Mouse (Mus musculus) midbrain, embryonic 13.5 days (tissue): ENCODE measurements around the gene Fam102a. TPM values are rescaled to one million over a fixed set of nuclear protein-coding genes. Genes with fewer than 3 reads are reported as not detected.
A peak's percentile ranks its signal among the peaks of the same experiment; 100 is the strongest.

Experiments
- ATAC-seq: fragments of 200-750 bp; cut with Nextera tagmentation; 2 replicates; pipeline ENCODE4 v1.8.0; 2017; ENCODE audit warnings: mild to moderate bottlenecking, moderate TSS enrichment, moderate library complexity
- H3K27ac ChIP-seq: fragments of 300-500 bp; sonication (generic); 2 replicates; pipeline ENCODE4 v1.5.1; 2015; ENCODE audit warnings: inconsistent platforms, mild to moderate bottlenecking, moderate library complexity
- H3K27me3 ChIP-seq: fragments of 300-500 bp; sonication (generic); 2 replicates; pipeline ENCODE4 v1.6.1; 2015; ENCODE audit warnings: mild to moderate bottlenecking, inconsistent platforms
- H3K36me3 ChIP-seq: fragments of 300-500 bp; sonication (generic); 2 replicates; pipeline ENCODE4 v1.6.1; 2015; ENCODE audit warnings: mild to moderate bottlenecking, inconsistent platforms
- H3K4me1 ChIP-seq: fragments of 300-500 bp; sonication (generic); replicated peaks from 2 replicates; pipeline ENCODE4 v1.6.1; 2015; ENCODE audit warnings: inconsistent platforms
- H3K4me2 ChIP-seq: fragments of 300-500 bp; sonication (generic); replicated peaks from 2 replicates; pipeline ENCODE4 v1.6.1; 2015; ENCODE audit warnings: moderate library complexity, mild to moderate bottlenecking, inconsistent platforms
- H3K4me3 ChIP-seq: fragments of 300-500 bp; sonication (generic); replicated peaks from 2 replicates; pipeline ENCODE4 v1.5.1; 2015; ENCODE audit warnings: mild to moderate bottlenecking, inconsistent platforms
- H3K9ac ChIP-seq: fragments of 300-500 bp; sonication (generic); replicated peaks from 2 replicates; pipeline ENCODE4 v1.6.1; 2015; ENCODE audit warnings: mild to moderate bottlenecking, inconsistent platforms
- H3K9me3 ChIP-seq: fragments of 300-500 bp; sonication (generic); 2 replicates; pipeline ENCODE4 v1.6.1; 2016; ENCODE audit warnings: mild to moderate bottlenecking, inconsistent platforms
- WGBS: fragments of 180-500 bp; shearing (Covaris S2); methylation state at CpG from one replicate; pipeline ENCODE4 v1.1.7; 2015; 5-methylcytosine and 5-hydroxymethylcytosine counted together
- polyA plus RNA-seq: library from polyadenylated mRNA; unstranded; fragments of >200 nt; fragmentation: Nextera tagmentation; extraction: Ambion mirVana; gene quantifications from 2 replicates; pipeline ENCODE4 v1.2.1, GENCODE M21; 2015

Gene Fam102a
- polyA plus RNA-seq, 1 experiment from 2014 or later, result 7.3 TPM

DNA sequence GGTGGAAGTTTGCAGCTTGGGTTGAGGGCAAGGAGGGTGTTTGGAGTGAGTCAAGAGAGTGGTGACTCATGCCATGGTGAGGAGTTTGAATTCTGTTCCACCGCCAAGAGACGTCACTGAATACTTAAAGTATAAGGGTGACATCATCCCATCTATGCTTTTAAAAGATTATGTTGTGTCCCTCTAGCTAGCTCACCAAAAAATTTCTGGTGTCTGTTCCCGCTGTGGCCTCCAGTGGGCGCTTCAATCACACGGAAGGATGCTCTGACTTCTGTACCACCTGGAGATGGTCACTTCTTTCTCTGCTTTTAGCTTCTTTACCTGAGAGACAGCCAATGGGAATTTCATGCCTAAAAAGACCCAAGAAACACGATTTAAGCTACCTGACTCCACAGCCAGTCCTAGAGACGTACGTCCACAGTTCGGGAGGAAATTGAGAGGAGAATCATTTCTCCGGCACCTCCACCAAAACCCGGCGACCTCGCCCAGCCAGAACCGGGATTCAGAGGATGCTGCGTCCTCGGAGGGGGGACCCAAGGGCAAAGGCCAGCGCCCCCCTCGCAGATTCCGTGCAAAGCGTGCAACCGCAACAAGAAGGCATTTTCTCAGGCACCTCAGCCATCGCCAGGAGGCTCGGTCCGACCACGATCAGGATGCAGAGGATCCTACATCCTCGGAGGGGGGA lies 39.9 kb downstream of the Fam102a start:
- peak overlapping the region; percentile 54 for H3K4me3 ChIP-seq
- H3K36me3 ChIP-seq, result peaks cover 10% of the 10 kb centered on the region
- H3K27me3 ChIP-seq, result peaks cover 39% of the 10 kb centered on the region
- peaks cover 30% of the 10 kb centered on the region for H3K4me1 ChIP-seq
- peak overlapping the region; percentile 73 for H3K9ac ChIP-seq
- H3K9me3 ChIP-seq, result no peaks in the 10 kb centered on the region
- peak overlapping the region; percentile 98 for H3K4me2 ChIP-seq
- ATAC-seq, result no peak
- 1% methylated on average over 26 of the region's 26 CpGs for WGBS
- H3K27ac ChIP-seq, result no peak overlapping the region

DNA sequence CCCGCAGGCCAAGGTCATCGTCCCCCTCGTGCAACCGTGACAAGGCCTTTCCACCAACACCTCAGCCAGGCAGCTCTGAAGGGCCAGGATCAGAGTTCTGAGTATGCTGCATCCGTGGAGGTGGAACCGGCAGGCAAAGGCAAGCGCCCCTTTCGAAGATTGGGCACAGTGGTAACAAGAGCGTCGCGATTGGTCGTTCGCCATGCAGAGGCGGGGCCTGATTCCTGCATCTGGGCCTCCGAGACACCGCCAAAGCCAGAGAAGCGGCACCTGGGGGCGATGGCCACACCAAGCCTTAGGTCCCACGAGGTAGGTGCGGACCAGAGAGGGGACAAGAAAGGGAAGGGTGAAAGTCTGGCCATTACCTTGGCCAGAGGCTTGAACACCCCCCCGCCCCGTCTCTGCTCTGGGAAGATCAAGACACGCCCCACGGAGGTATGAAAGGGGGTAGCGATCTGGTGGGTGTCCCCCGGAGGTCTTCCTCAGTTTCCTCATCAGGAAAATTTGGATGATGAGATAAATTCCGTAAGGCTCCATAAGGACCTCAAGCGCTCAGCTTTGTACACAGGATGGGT lies 40.5 kb downstream of the Fam102a start, which contains the start of gene 9430097D07Rik:
9430097D07Rik (minus strand) TSS at position 99 of the 575 bp plus-strand sequence.
- peaks cover 10% of the 10 kb centered on the region for H3K36me3 ChIP-seq
- 7% methylated on average over 28 of the region's 28 CpGs for WGBS
- H3K27me3 ChIP-seq, result peaks cover 43% of the 10 kb centered on the region
- no peak within 1 kb of the TSS for H3K27ac ChIP-seq
- peak within 1 kb of the TSS; percentile 98 for H3K4me2 ChIP-seq
- peak within 1 kb of the TSS; percentile 73 for H3K9ac ChIP-seq
- H3K9me3 ChIP-seq, result no peaks in the 10 kb centered on the region
- H3K4me3 ChIP-seq, result peak within 1 kb of the TSS; percentile 54
- H3K4me1 ChIP-seq, result peaks cover 30% of the 10 kb centered on the region
- peak; percentile 68 for ATAC-seq

DNA sequence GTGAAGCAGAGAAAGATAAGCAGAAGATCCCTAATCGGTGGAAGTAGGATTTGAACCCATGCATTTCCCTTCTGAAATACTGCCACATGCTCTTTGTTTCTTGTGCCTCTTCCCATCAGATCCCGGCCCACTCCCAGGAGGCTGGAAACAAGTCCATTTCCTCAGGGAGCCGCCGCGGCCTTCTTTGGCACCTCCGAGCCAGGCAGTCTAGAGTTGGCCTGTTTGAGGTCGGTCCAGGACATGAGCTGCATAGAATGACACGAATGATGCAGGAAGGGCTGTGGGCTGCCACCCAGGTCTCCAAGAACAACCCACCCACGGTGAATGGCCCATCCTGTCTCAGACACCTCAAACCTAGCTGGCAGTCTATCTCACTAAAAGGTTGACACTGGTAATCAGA lies 41.4 kb downstream of the Fam102a start:
- 89% methylated on average over 9 of the region's 9 CpGs for WGBS
- no peak overlapping the region for H3K9ac ChIP-seq
- no peak overlapping the region for H3K27ac ChIP-seq
- H3K4me2 ChIP-seq, result no peak overlapping the region
- peaks cover 25% of the 10 kb centered on the region for H3K4me1 ChIP-seq
- H3K36me3 ChIP-seq, result peaks cover 10% of the 10 kb centered on the region
- H3K27me3 ChIP-seq, result peaks cover 43% of the 10 kb centered on the region
- H3K9me3 ChIP-seq, result no peaks in the 10 kb centered on the region
- ATAC-seq, result no peak
- H3K4me3 ChIP-seq, result no peak overlapping the region

DNA sequence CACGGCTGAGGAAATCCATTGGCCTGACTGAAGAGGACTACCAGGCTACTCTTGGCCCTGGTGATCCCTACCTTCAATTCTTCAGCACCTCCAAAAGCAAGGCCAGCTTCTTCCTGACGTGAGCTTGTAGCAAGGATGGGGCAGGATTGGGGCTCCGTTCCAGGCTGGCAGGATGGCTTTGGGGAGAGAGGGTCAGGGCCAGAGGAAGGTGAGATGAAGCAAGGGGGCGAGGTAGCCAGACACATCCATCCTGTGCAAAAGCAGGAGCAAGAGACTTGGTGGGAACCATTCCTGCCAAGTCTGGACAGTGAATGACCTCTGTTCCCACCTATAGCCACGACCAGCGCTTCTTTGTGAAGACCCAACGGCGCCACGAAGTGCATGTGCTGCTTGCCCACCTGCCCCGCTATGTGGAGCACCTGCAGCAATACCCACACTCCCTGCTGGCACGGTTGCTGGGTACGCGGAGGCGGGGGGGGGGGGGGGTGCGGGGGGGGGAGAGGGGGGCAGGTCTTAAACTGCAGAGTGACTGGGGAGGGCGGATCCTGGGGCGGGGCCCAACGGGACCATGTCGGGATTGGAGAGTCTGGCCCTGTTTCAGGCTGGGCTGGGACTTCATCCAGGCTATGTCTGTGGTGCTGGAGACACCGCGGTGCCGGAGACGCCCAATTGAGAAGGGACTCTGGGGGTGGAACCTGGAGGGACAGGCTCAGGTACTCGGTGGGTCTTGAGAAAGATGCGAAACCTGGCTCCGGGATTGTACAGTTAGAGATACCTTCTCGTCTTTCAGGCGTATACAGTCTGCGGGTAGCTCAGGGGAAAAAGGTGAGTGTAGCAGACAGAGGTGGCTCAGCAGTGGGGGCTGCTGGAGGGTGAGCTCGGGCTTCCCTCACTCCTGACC lies 43.3 kb downstream of the Fam102a start:
- no peak overlapping the region for H3K4me3 ChIP-seq
- peaks cover 3% of the 10 kb centered on the region for H3K36me3 ChIP-seq
- H3K9me3 ChIP-seq, result no peaks in the 10 kb centered on the region
- H3K4me2 ChIP-seq, result no peak overlapping the region
- no peak for ATAC-seq
- H3K27me3 ChIP-seq, result peaks cover 49% of the 10 kb centered on the region
- no peak overlapping the region for H3K27ac ChIP-seq
- WGBS, result 40% methylated on average over 24 of the region's 30 CpGs
- H3K4me1 ChIP-seq, result peaks cover 20% of the 10 kb centered on the region
- H3K9ac ChIP-seq, result no peak overlapping the region

DNA sequence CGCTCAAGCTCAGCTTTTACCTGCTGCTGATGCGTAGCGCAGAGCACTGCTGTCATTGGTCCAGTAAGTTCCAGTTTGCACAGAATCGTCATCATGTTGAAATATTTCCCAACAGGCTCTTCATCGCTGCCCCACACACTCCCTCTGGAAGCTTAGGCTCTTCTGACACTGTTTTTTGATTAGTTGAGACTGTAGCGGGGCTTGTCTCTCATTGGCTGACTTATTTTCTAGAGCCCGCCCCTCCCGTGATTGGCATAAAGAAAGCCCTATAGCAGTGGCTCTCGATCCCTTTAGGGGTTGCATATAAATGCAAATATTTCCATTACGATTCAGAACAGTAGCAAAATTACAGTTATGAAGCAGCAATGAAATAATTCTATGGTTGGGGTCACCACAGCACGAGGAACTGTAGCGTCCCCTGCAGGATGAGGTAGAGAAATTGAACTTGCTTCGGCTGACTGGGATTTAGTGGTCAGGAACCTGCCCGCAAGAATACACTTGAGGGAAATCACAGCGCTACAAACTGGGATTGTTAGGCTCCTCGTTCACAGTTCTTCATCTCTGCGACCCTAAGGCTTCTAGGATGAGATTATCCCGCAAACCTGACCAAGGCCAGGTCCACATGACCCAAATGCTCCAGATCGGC lies 46.4 kb downstream of the Fam102a start:
- peaks cover 48% of the 10 kb centered on the region for H3K27me3 ChIP-seq
- 0 out of 2 replicates have a peak overlapping the region, but pooled peaks have one; percentile 4 for H3K27ac ChIP-seq
- ATAC-seq, result peak; percentile 49; the same call in 1 of the 2 replicates
- peaks cover 7% of the 10 kb centered on the region for H3K4me1 ChIP-seq
- 35% methylated on average over 19 of the region's 19 CpGs for WGBS
- no peaks in the 10 kb centered on the region for H3K36me3 ChIP-seq
- peak overlapping the region; percentile 27 for H3K4me3 ChIP-seq
- no peak overlapping the region for H3K9ac ChIP-seq
- H3K9me3 ChIP-seq, result no peaks in the 10 kb centered on the region
- peak overlapping the region; percentile 39 for H3K4me2 ChIP-seq

DNA sequence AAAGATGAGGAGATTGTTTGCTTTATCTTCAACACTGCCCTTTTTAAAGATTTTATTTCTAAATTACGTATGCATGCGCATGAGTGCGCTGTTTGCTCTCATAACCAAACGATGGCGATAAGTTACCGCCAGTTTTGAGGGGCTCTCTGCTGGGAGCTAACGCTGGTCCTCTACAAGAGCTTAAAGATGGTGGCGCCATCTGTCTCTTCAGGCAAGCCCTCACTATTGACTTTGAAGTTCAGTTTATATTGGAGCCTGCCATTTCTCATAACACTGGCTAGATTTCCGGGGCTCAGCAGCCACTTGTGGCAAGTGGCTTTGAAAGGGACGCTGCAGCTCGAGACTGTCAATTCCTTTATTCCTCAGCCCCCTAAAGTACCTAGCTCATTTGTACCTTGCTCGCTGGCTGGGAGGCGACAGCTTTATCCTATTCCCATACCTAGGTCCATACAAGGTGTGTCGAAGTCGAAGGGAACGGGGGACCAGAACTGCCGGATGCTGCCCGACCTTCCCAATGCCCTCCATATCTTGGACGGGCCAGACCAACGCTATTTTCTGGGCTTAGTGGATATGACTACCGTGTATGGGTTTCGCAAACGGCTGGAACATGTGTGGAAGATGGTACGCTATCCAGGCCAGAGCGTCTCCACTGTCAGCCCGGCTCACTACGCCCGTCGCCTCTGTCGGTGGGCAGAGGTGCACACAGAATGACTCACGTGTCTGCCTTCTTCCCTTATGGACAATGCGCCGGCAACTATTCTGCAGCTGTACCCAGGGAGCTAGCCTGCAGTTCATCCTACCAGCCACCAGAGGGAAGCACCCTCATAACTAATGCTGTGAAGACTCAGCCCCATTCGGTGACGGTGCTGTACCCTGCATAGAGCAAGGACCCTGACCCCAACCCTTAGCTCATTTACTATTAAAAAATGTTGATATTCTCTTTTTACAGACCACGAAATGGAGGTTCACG lies 48.0 kb downstream of the Fam102a start:
- H3K9ac ChIP-seq, result 0 out of 2 replicates have a peak overlapping the region, but pooled peaks have one; percentile 17
- H3K27me3 ChIP-seq, result peaks cover 33% of the 10 kb centered on the region
- no peak overlapping the region for H3K27ac ChIP-seq
- no peaks in the 10 kb centered on the region for H3K36me3 ChIP-seq
- ATAC-seq, result peak; percentile 78
- peaks cover 21% of the 10 kb centered on the region for H3K4me1 ChIP-seq
- peak overlapping the region; percentile 48 for H3K4me2 ChIP-seq
- 13% methylated on average over 37 of the region's 37 CpGs for WGBS
- H3K4me3 ChIP-seq, result peak overlapping the region; percentile 19
- H3K9me3 ChIP-seq, result no peaks in the 10 kb centered on the region

DNA sequence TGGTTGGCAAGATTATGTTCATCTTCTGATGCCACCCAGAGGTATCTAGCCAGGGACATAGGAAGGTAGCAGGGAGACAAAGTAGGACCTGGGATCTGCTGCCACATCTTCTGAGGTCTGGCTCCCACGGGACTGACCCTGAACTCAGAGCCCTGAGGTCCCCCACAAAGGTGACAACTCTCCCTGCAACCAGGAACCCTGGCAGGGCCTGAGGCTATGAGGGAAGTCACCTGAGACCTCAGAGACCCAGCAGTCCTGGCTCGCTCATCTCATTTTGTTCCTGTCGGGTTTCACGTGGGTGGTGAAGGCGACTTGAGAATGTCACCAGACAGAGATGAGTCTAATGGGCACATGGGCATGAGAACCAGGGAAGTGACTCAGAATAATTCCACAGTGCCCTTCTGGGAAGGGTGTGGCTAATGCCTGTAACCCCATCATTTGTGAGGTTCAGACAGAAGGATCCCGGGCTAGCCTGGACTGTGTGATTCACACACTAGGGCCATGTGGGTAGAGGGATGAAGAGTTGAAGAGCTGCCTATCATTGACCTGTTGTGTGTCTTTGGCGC lies 50.1 kb downstream of the Fam102a start:
- Histone ChIP-seq H3K9me3 (no peaks in the 10 kb centered on the region), H3K36me3 (no peaks in the 10 kb centered on the region), H3K4me3 (no peak overlapping the region), H3K4me1 (peaks cover 27% of the 10 kb centered on the region), H3K27me3 (peaks cover 13% of the 10 kb centered on the region), H3K27ac (no peak overlapping the region), H3K9ac (no peak overlapping the region), H3K4me2 (no peak overlapping the region)
- no peak for ATAC-seq
- WGBS, result 88% methylated on average over 7 of the region's 7 CpGs

DNA sequence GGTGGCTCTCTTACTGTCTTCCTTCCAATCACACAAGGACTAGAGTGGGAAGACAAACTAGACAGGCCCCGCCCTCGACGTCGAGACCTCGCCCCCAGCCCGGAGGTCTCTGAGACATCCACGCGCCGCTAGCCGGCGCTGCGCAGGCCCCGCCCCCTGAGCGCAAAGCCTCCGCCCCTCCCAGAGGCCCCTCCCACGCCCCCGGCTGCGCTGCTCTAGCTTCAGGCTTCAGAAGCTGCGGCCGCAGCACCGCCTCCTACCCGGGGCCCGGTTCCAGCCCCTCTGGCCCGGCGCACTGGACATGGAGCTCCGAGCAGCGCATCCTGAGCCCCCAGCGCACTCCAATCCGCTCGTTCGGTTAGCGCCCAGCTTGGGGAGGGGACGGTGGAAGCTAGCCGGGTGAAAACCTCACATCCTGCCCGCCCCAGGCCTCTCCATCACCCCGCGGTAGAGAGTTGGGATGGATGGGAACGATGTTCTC lies 51.8 kb downstream of the Fam102a start, which contains the start of gene St6galnac4:
St6galnac4 (plus strand) TSS at position 225 of the 481 bp plus-strand sequence.
- peak within 1 kb of the TSS; percentile 67 for H3K9ac ChIP-seq
- under 1% methylated on average over 38 of the region's 38 CpGs for WGBS
- no peaks in the 10 kb centered on the region for H3K36me3 ChIP-seq
- H3K4me1 ChIP-seq, result peaks cover 27% of the 10 kb centered on the region
- ATAC-seq, result peak; percentile 80
- peaks cover 11% of the 10 kb centered on the region; the same call in 1 of the 2 replicates for H3K27me3 ChIP-seq
- H3K27ac ChIP-seq, result 0 out of 2 replicates have a peak within 1 kb of the TSS, but pooled peaks have one; percentile 37
- peak within 1 kb of the TSS; percentile 60 for H3K4me2 ChIP-seq
- no peaks in the 10 kb centered on the region for H3K9me3 ChIP-seq
- peak within 1 kb of the TSS; percentile 49 for H3K4me3 ChIP-seq

DNA sequence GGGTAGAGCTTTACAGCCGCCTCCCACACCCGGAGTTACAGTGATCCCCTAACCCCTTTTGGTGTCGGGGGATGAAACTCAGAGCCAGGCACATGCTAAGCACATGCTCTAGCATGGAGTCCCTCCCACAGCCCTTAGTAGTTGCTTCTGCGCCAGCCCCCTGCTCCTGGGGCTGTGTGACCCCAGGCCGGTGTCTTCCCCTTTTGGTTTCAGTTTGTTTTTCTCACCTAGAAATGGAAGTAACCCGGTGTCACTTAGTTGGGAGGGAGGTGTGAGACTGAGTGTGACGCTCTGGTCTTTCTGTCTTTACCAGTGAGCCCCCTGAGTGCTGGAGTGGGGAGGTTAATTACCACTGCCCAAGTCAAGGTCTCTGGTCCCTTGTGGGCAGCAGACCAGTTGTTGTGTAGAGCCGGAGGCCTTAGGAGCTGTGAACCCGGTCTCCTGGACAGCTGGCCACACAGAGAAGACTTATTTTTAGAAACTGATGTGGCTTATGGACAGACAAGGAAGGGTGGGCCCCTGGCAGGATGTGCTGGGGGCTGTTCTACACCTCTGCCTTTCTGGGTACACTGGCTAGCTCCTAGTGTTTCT lies 52.7 kb downstream of the Fam102a start:
- Histone ChIP-seq H3K4me1 (peaks cover 26% of the 10 kb centered on the region), H3K4me3 (peak overlapping the region; percentile 49), H3K4me2 (peak overlapping the region; percentile 60), H3K27me3 (0 out of 2 replicates have a peak, but pooled peaks cover 5% of the 10 kb centered on the region), H3K36me3 (no peaks in the 10 kb centered on the region), H3K9ac (peak overlapping the region; percentile 67), H3K27ac (no peak overlapping the region), H3K9me3 (no peaks in the 10 kb centered on the region)
- no peak for ATAC-seq
- 60% methylated on average over 9 of the region's 9 CpGs for WGBS
